Mouse (Mus musculus) olfactory bulb, adult 2 months (tissue): ENCODE measurements around the gene Med11. TPM values are rescaled to one million over a fixed set of nuclear protein-coding genes. Genes with fewer than 3 reads are reported as not detected.

Source experiments
- H3K27ac ChIP-seq: fragments of 200-500 bp; 2 replicates; pipeline ENCODE4 v1.5.1; 2012; ENCODE audit warnings: low read depth, low read length; ENCODE audit not compliant: insufficient read depth
- H3K4me1 ChIP-seq: fragments of 200-500 bp; 2 replicates; pipeline ENCODE4 v1.6.1; 2012; ENCODE audit warnings: low read length; ENCODE audit not compliant: control insufficient read depth, insufficient read depth
- H3K4me3 ChIP-seq: fragments of 200-500 bp; 2 replicates; pipeline ENCODE4 v1.5.1; 2012; ENCODE audit warnings: mild to moderate bottlenecking, low read depth, low read length, moderate library complexity; ENCODE audit not compliant: insufficient read depth
- CTCF ChIP-seq: fragments of 200-500 bp; IDR thresholded peaks from 2 replicates; pipeline ENCODE4 v1.5.1; 2012; ENCODE audit warnings: low read depth, mild to moderate bottlenecking, low read length, moderate library complexity; ENCODE audit not compliant: insufficient read depth
- POLR2A ChIP-seq: fragments of 200-500 bp; IDR thresholded peaks from 2 replicates; pipeline ENCODE4 v1.6.1; 2012; ENCODE audit warnings: mild to moderate bottlenecking, low read depth, low read length, moderate library complexity; ENCODE audit not compliant: insufficient read depth
- WGBS: fragments of 180-500 bp; shearing (Covaris S2); methylation state at CpG from one replicate; pipeline ENCODE4 v1.1.7; 2018; 5-methylcytosine and 5-hydroxymethylcytosine counted together
- polyA plus RNA-seq: library from polyadenylated mRNA; stranded (reverse); fragments of >200 nt; gene quantifications from 2 replicates; pipeline ENCODE4 v1.2.4, GENCODE M21; 2012; ENCODE audit warnings: low replicate concordance; ENCODE audit not compliant: missing spikeins, insufficient read depth, insufficient read length

The Med11 gene
- polyA plus RNA-seq, 1 experiment, result not detected

DNA sequence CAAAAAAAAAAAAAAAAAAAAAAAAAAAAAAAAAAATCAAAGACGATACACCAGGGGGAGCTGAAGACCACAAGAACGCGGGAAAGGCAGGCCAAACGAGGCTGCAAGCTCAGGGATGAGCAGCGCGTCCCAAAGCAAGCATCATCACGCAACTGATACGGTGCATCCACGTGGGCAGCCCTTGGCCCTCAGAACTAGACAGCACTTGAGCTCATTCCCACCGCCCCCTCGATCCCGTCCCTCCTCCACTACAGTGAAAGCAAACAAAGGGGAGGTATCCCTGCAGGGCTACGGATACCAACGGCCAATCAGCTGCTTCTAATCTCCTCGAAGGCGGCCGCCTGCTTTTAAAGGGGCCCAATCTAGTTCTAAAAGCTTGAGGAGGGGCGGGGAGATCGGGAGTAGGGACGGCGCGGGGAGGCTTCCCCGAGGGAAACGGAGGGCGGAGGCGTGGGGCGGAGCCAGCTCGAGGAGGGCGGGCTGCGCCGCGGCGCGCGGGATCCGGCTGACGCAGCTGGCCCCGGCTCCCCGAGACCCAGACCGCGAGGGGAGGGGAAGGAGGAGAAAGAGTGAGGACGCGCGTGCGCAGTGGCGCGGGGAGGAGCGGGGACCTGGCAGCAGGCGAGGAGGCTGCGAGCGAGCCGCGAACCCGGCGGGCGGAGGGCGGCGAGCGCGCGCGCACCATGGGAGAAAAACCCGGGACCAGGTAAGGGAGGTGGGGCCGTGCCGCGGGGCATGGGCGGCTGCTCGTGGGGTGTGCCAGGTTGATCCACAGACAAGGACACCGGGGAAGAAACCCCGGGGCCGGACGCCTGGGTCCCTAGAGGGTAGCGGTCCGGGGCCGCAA is 19.4 kb upstream of the Med11 start, which contains the start of gene Arrb2:
Gene Arrb2 (plus strand): TSS at position 588 of the 847 bp plus-strand sequence.
- H3K4me1 ChIP-seq, result peaks cover 11% of the 10 kb centered on the region
- WGBS, result under 1% methylated on average over 75 of the region's 75 CpGs

GRCm38 (mm10) chr11:70432895-70433568 is 18.7 kb upstream of the Med11 start:
- no peak for TF ChIP-seq CTCF
- no peak for TF ChIP-seq POLR2A
- WGBS, result 4% methylated on average over 15 of the region's 15 CpGs
- Histone ChIP-seq H3K27ac (peak overlapping the region; percentile 36), H3K4me1 (peaks cover 11% of the 10 kb centered on the region), H3K4me3 (peak overlapping the region; percentile 66)

More for the DNA sequence above, 19.4 kb upstream of the Med11 start, which contains the start of gene Arrb2:
- Histone ChIP-seq H3K27ac (peak within 1 kb of the TSS; percentile 76), H3K4me3 (peak within 1 kb of the TSS; percentile 66)
- peak; percentile 51; the same call in 1 of the 2 replicates for TF ChIP-seq CTCF
- TF ChIP-seq POLR2A, result peak; percentile 92

- Histone ChIP-seq H3K4me1 (peaks cover 11% of the 10 kb centered on the region), H3K4me3 (peak overlapping the region; percentile 66), H3K27ac (no peak overlapping the region)
- TF ChIP-seq CTCF (no peak), POLR2A (no peak)
- WGBS, result 62% methylated on average over 1 of the region's 1 CpGs
These were observed 18.2 kb upstream of the Med11 start for GRCm38 (mm10) chr11:70433569-70433943.

GRCm38 (mm10) chr11:70433951-70434350 is 17.8 kb upstream of the Med11 start:
- 93% methylated on average over 3 of the region's 3 CpGs for WGBS
- Histone ChIP-seq H3K4me1 (peaks cover 11% of the 10 kb centered on the region), H3K4me3 (no peak overlapping the region), H3K27ac (no peak overlapping the region)
- TF ChIP-seq POLR2A (no peak), CTCF (no peak)

GRCm38 (mm10) chr11:70435476-70435875 is 16.2 kb upstream of the Med11 start:
- H3K27ac ChIP-seq, result no peak overlapping the region
- H3K4me3 ChIP-seq, result no peak overlapping the region
- peaks cover 11% of the 10 kb centered on the region for H3K4me1 ChIP-seq
- WGBS, result 90% methylated on average over 5 of the region's 5 CpGs
- TF ChIP-seq CTCF (no peak), POLR2A (no peak)

DNA sequence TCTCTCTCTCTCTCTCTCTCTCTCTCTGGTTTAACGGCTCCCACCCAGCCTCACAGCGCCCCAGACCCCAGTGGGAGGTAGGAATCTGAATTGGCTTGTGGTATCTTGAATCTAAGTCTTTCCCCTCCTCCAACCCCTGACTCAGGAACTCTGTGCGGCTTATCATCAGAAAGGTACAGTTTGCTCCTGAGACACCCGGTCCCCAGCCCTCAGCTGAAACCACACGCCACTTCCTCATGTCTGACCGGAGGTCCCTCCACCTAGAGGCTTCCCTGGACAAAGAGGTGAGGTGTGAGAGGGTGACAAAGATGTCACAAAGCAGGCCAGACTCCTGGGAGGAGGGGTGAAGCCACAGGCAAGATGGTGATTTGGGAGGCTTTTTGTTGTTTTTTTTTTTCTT is 14.3 kb upstream of the Med11 start:
- WGBS, result 89% methylated on average over 6 of the region's 6 CpGs
- Histone ChIP-seq H3K4me1 (peaks cover 11% of the 10 kb centered on the region), H3K4me3 (no peak overlapping the region), H3K27ac (no peak overlapping the region)
- TF ChIP-seq CTCF (no peak), POLR2A (no peak)

DNA sequence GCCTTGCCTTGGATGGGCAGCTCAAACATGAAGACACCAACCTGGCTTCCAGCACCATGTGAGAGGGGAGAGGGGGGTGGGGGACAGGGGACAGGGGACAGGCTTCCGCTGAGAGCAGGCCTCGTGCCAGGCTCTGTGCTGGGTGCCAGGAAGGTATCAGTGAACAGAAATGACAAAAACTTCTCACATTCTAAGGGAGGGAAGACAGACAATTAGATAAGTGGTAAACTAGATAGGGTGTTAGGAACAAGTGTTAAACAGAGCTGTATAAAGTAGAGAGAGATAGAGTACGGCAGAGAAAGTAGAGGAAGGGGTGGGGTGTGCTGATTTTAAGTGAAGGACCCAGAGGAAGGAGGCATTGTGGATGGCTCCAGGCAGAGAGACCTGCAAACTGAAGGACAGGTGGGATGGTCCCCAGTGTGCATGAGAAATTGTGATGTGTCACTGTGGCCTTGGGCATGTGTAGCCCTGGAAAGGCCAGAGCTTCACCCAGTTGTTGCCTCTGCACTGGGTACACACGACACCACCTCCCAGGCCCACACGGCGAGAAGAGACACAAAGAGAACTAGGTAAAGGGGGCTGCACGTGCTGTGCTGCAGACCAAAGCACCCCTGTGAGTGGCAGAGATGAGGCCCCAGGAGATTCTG is 12.9 kb upstream of the Med11 start:
- TF ChIP-seq POLR2A (no peak), CTCF (no peak)
- peaks cover 8% of the 10 kb centered on the region for H3K4me1 ChIP-seq
- H3K27ac ChIP-seq, result no peak overlapping the region
- H3K4me3 ChIP-seq, result no peak overlapping the region
- 88% methylated on average over 7 of the region's 7 CpGs for WGBS

DNA sequence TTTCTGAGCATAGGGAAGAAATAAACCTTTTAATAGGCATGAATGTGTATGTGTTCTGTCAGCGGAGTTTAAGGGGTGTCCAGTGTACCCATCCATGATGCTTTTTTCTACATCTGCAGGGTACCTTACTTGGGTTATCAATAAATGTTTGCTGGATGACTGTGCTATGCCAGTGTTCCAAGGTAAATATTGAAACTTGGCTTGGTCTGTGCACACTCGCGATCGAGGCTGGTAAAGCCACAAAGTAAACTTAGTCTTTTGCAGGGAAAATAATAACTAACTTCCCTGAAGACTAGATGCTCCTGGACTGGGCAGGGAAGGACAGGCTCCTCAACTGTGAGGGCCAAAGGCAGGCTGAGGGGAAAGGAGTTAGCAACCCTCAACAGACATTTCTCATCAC is 11.1 kb upstream of the Med11 start:
- H3K4me1 ChIP-seq, result no peaks in the 10 kb centered on the region
- no peak overlapping the region for H3K27ac ChIP-seq
- TF ChIP-seq CTCF (no peak), POLR2A (no peak)
- no peak overlapping the region for H3K4me3 ChIP-seq
- 96% methylated on average over 4 of the region's 4 CpGs for WGBS
